Mouse (Mus musculus) MEL (cell line): ENCODE measurements around the gene Vopp1. TPM values are rescaled to one million over a fixed set of nuclear protein-coding genes. Genes with fewer than 3 reads are reported as not detected.

Experiments
- DNase-seq: peaks from one replicate; pipeline ENCODE4 v3.0.0; 2011; ENCODE audit warnings: low read depth, low spot score
- H3K27ac ChIP-seq: 2 replicates; pipeline ENCODE4 v1.5.1; 2012; ENCODE audit warnings: low read depth, mild to moderate bottlenecking, control low read depth, low read length, moderate library complexity; ENCODE audit not compliant: control insufficient read depth
- H3K27me3 ChIP-seq, 2 experiments: fragments of 150-350 bp in 1 of 2; sonication (generic) in 1 of 2; 2 replicates each; pipeline ENCODE4 v1.6.1; 2012; ENCODE audit warnings: low read length in 2 of 2, mild to moderate bottlenecking in 2 of 2, improper control_type of control experiment in 1 of 2, moderate library complexity in 1 of 2; ENCODE audit not compliant: insufficient read depth in 2 of 2, control insufficient read depth in 1 of 2
- H3K36me3 ChIP-seq, 2 experiments: 2 replicates each; pipeline ENCODE4 v1.6.1; 2012 to 2014; ENCODE audit warnings: low read length in 2 of 2, improper control_type of control experiment in 1 of 2, inconsistent platforms in 1 of 2, mild to moderate bottlenecking in 1 of 2; ENCODE audit not compliant: insufficient read depth in 2 of 2, control insufficient read depth in 1 of 2
- H3K4me1 ChIP-seq, 2 experiments: fragments of 150-350 bp in 1 of 2; sonication (generic) in 1 of 2; 2 replicates each; pipeline ENCODE4 v1.6.1; 2012; ENCODE audit warnings: low read length in 2 of 2, improper control_type of control experiment in 1 of 2, mild to moderate bottlenecking in 1 of 2; ENCODE audit not compliant: insufficient read depth in 2 of 2, control insufficient read depth in 1 of 2
- H3K4me3 ChIP-seq, 2 experiments: fragments of 150-350 bp in 1 of 2; sonication (generic) in 1 of 2; 2 replicates each; pipeline ENCODE4 v1.5.1; 2012; ENCODE audit warnings: low read depth in 2 of 2, low read length in 2 of 2, mild to moderate bottlenecking in 2 of 2, moderate library complexity in 2 of 2, control low read depth in 1 of 2, improper control_type of control experiment in 1 of 2; ENCODE audit not compliant: control insufficient read depth in 1 of 2, insufficient read depth in 1 of 2
- H3K79me2 ChIP-seq: 2 replicates; pipeline ENCODE4 v1.6.1; 2012; ENCODE audit warnings: mild to moderate bottlenecking, low read length, moderate library complexity; ENCODE audit not compliant: control insufficient read depth, poor library complexity, insufficient read depth
- H3K9ac ChIP-seq: 2 replicates; pipeline ENCODE4 v1.6.1; 2012; ENCODE audit warnings: low read depth, mild to moderate bottlenecking, control low read depth, low read length, moderate library complexity; ENCODE audit not compliant: control insufficient read depth, poor library complexity, severe bottlenecking
- H3K9me3 ChIP-seq: fragments of 150-350 bp; sonication (generic); replicated peaks from 2 replicates; pipeline ENCODE4 v1.6.1; 2012; ENCODE audit warnings: mild to moderate bottlenecking, low read length, improper control_type of control experiment, moderate library complexity; ENCODE audit not compliant: insufficient read depth
- BHLHE40 ChIP-seq: IDR thresholded peaks from 2 replicates; pipeline ENCODE4 v1.6.1; 2012; ENCODE audit warnings: low read depth, mild to moderate bottlenecking, inconsistent platforms, low read length, improper control_type of control experiment, borderline replicate concordance
- CTCF ChIP-seq, 3 experiments: IDR thresholded peaks in 2 of 3; conservative IDR thresholded peaks in 1 of 3; 2 replicates each; pipeline ENCODE4 v1.5.1; 2011 to 2012; ENCODE audit warnings: low read length in 3 of 3, low read depth in 2 of 3, mild to moderate bottlenecking in 2 of 3, improper control_type of control experiment in 1 of 3, inconsistent platforms in 1 of 3, mixed read lengths in 1 of 3, moderate library complexity in 1 of 3; ENCODE audit not compliant: control insufficient read depth in 1 of 3, insufficient read depth in 1 of 3, poor library complexity in 1 of 3, severe bottlenecking in 1 of 3
- E2F4 ChIP-seq: IDR thresholded peaks from 2 replicates; pipeline ENCODE4 v1.6.1; 2011; ENCODE audit warnings: low read depth, low read length, improper control_type of control experiment, borderline replicate concordance
- EP300 ChIP-seq, 2 experiments: IDR thresholded peaks; 2 replicates each; pipeline ENCODE4 v1.6.1; 2011; ENCODE audit warnings: improper control_type of control experiment in 2 of 2, low read length in 2 of 2, low read depth in 1 of 2, mild to moderate bottlenecking in 1 of 2
- GABPA ChIP-seq: IDR thresholded peaks from 2 replicates; pipeline ENCODE4 v1.6.1; 2012; ENCODE audit warnings: low read depth, mild to moderate bottlenecking, inconsistent platforms, low read length, improper control_type of control experiment, moderate library complexity
- HCFC1 ChIP-seq: IDR thresholded peaks from 2 replicates; pipeline ENCODE4 v1.6.1; 2012; ENCODE audit warnings: low read depth, mild to moderate bottlenecking, inconsistent platforms, low read length, improper control_type of control experiment, moderate library complexity
- JUND ChIP-seq: IDR thresholded peaks from 2 replicates; pipeline ENCODE4 v1.6.1; 2011; ENCODE audit warnings: low read depth, mild to moderate bottlenecking, improper control_type of control experiment, low read length
- KAT2A ChIP-seq: conservative IDR thresholded peaks from 2 replicates; pipeline ENCODE4 v1.6.1; 2012; ENCODE audit warnings: low read depth, low read length, improper control_type of control experiment, inconsistent platforms
- MAFK ChIP-seq: IDR thresholded peaks from 2 replicates; pipeline ENCODE4 v1.6.1; 2011; ENCODE audit warnings: low read depth, mild to moderate bottlenecking, low read length, improper control_type of control experiment, borderline replicate concordance
- MAZ ChIP-seq: IDR thresholded peaks from 2 replicates; pipeline ENCODE4 v1.6.1; 2012; ENCODE audit warnings: low read depth, mild to moderate bottlenecking, inconsistent platforms, low read length, improper control_type of control experiment
- MEF2A ChIP-seq: IDR thresholded peaks from 2 replicates; pipeline ENCODE4 v1.6.1; 2014; ENCODE audit warnings: low read depth, mild to moderate bottlenecking, inconsistent platforms, low read length, improper control_type of control experiment; ENCODE audit not compliant: poor library complexity, insufficient replicate concordance, severe bottlenecking; ENCODE audit errors: extremely low read depth
- MYB ChIP-seq: IDR thresholded peaks from 2 replicates; pipeline ENCODE4 v1.6.1; 2011; ENCODE audit warnings: mild to moderate bottlenecking, low read depth, low read length, improper control_type of control experiment
- MYC ChIP-seq: IDR thresholded peaks from 2 replicates; pipeline ENCODE4 v1.6.1; 2011; ENCODE audit warnings: low read depth, mild to moderate bottlenecking, low read length, improper control_type of control experiment, moderate library complexity
- NRF1 ChIP-seq: IDR thresholded peaks from 2 replicates; pipeline ENCODE4 v1.6.1; 2014; ENCODE audit warnings: low read depth, mild to moderate bottlenecking, inconsistent platforms, low read length, improper control_type of control experiment, moderate library complexity; ENCODE audit not compliant: poor library complexity, insufficient read depth, severe bottlenecking
- POLR2AphosphoS2 ChIP-seq: IDR thresholded peaks from 2 replicates; pipeline ENCODE4 v1.6.1; 2011; ENCODE audit warnings: low read length, improper control_type of control experiment
- RAD21 ChIP-seq: IDR thresholded peaks from 2 replicates; pipeline ENCODE4 v1.6.1; 2011; ENCODE audit warnings: mild to moderate bottlenecking, low read depth, low read length, improper control_type of control experiment
- RCOR1 ChIP-seq: IDR thresholded peaks from 2 replicates; pipeline ENCODE4 v1.6.1; 2012; ENCODE audit warnings: low read depth, mild to moderate bottlenecking, inconsistent platforms, low read length, improper control_type of control experiment
- SIN3A ChIP-seq: IDR thresholded peaks from 2 replicates; pipeline ENCODE4 v1.6.1; 2012; ENCODE audit warnings: low read length, improper control_type of control experiment, inconsistent platforms
- SMC3 ChIP-seq: IDR thresholded peaks from 2 replicates; pipeline ENCODE4 v1.6.1; 2011; ENCODE audit warnings: low read depth, low read length, improper control_type of control experiment
- TAL1 ChIP-seq: IDR thresholded peaks from 2 replicates; pipeline ENCODE4 v1.6.1; 2012; ENCODE audit warnings: mild to moderate bottlenecking, inconsistent platforms, low read length, moderate library complexity, mixed read lengths
- UBTF ChIP-seq: IDR thresholded peaks from 2 replicates; pipeline ENCODE4 v1.6.1; 2012; ENCODE audit warnings: low read depth, mild to moderate bottlenecking, inconsistent platforms, low read length, improper control_type of control experiment, moderate library complexity, borderline replicate concordance; ENCODE audit not compliant: insufficient read depth
- USF1 ChIP-seq: IDR thresholded peaks from 2 replicates; pipeline ENCODE4 v1.6.1; 2014; ENCODE audit warnings: low read depth, mild to moderate bottlenecking, inconsistent platforms, low read length, improper control_type of control experiment, moderate library complexity
- ZKSCAN1 ChIP-seq: IDR thresholded peaks from 2 replicates; pipeline ENCODE4 v1.6.1; 2012; ENCODE audit warnings: low read depth, mild to moderate bottlenecking, inconsistent platforms, low read length, improper control_type of control experiment, moderate library complexity
- ZMIZ1 ChIP-seq: IDR thresholded peaks from 2 replicates; pipeline ENCODE4 v1.6.1; 2012; ENCODE audit warnings: low read depth, mild to moderate bottlenecking, inconsistent platforms, low read length, improper control_type of control experiment, moderate library complexity
- polyA plus RNA-seq, 2 experiments: library from polyadenylated mRNA; stranded (reverse) in 1 of 2; unstranded in 1 of 2; fragments of >175 nt in 1 of 2; fragments of >200 nt in 1 of 2; gene quantifications; 2 replicates each; pipeline versions ENCODE4 v1.2.1 to v1.2.4; 2012; ENCODE audit warnings: low replicate concordance in 2 of 2, low read depth in 1 of 2; ENCODE audit not compliant: insufficient read length in 2 of 2, insufficient read depth in 1 of 2, missing spikeins in 1 of 2
- total RNA-seq: library from RNA; depleted of rRNA; stranded (reverse); fragments of 300-350 nt; gene quantifications from 2 replicates; pipeline ENCODE4 v1.2.3, GENCODE M21; 2012

Gene Vopp1
- total and polyA plus RNA-seq, 3 experiments, result 14.2 to 17.0 TPM; not detected in 1

DNA sequence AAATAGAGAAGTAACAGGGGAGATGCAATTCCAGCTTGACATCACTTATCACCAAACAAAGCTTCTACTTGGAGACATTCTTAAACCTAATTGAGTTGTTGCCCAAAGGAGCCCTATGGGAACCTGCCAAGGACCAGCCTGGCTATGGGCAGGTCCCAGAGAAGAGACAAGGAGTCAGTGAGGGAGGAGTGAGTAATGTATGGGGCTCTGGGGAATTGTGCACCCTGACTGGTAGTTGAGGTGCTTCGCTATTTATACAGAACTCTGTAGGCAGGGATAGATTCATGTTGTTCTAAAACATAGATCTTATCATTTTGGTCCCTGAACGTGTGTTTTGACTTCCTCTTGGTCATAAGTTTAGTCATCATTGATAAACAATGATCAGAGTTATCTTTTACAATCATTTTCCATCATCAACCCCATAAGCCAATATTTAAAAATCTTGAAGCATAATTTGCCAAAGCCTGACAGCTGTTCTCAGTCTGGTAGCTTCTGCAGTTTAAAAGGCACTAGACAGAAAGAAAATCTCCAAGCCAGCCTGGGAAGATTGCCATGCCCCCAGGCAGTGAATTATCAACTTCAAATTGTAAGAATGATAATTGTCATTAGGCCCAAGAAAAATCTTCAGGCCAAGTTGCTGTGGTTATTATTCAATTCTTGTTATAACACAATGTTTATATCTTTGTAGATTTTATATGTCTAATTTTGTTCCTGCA is 14.9 kb upstream of the Vopp1 start:
- H3K9ac ChIP-seq, result no peak overlapping the region
- no peaks in the 10 kb centered on the region for H3K27me3 ChIP-seq
- no peak for TF ChIP-seq JUND
- TF ChIP-seq SIN3A, result no peak
- TF ChIP-seq MAZ, result no peak
- TF ChIP-seq USF1, result no peak
- no peak for TF ChIP-seq SMC3
- TF ChIP-seq KAT2A, result no peak
- TF ChIP-seq BHLHE40, result no peak
- TF ChIP-seq MYB, result no peak
- TF ChIP-seq GABPA, result no peak
- no peak for TF ChIP-seq ZKSCAN1
- no peak for TF ChIP-seq HCFC1
- TF ChIP-seq CTCF (IDR thresholded peaks at IDR 0.05 in 2 of 3, conservative IDR thresholded peaks at IDR 0.05 in 1 of 3; ENCODE audit: control insufficient read depth in 1 of 3, insufficient read depth in 1 of 3, low read depth in 2 of 3, low read length in 3 of 3, poor library complexity in 1 of 3, severe bottlenecking in 1 of 3), result no peak
- no peak for TF ChIP-seq MYC
- no peak for TF ChIP-seq TAL1
- no peak for TF ChIP-seq MEF2A
- no peak for TF ChIP-seq NRF1
- TF ChIP-seq MAFK, result no peak
- TF ChIP-seq EP300 (IDR thresholded peaks at IDR 0.05; ENCODE audit: low read depth in 1 of 2, low read length in 2 of 2), result no peak
- TF ChIP-seq RCOR1, result no peak
- H3K4me3 ChIP-seq, result no peak overlapping the region
- H3K9me3 ChIP-seq, result no peaks in the 10 kb centered on the region
- H3K79me2 ChIP-seq, result no peaks in the 10 kb centered on the region
- no peaks in the 10 kb centered on the region for H3K4me1 ChIP-seq
- no peaks in the 10 kb centered on the region for H3K36me3 ChIP-seq
- no peak for DNase-seq
- no peak overlapping the region for H3K27ac ChIP-seq

DNA sequence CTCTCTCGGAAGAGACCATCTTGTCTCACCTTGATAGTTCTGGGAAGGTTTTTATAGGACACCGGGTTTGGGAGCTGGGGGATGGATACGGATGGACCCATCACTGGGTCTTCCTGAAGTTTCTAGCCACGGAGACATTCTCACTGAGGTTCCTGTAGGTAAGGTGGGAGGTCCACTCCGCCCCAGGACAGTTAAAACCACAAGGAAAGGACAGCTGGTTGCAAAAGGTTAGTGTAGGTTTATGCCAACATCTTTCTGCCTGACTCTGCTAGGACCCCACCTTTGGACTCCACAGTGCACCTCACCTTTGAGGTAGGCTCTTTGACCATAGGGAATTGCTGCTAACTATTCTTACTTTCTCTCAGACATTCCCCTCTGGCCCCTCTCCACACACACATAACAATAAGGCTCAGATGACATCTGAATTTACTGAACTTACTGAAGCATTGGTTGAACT is 328 bp upstream of the Vopp1 start:
- no peaks in the 10 kb centered on the region for H3K27me3 ChIP-seq
- H3K4me1 ChIP-seq, result peaks cover 7 to 10% of the 10 kb centered on the region in 2 experiments
- DNase-seq, result no peak
- H3K9me3 ChIP-seq, result no peaks in the 10 kb centered on the region
- no peak overlapping the region for H3K27ac ChIP-seq
- H3K79me2 ChIP-seq, result peaks cover 6% of the 10 kb centered on the region
- H3K4me3 ChIP-seq, result peak overlapping the region; percentile 87 to 100
- peak overlapping the region; percentile 86 for H3K9ac ChIP-seq
- peaks cover 0 to 14% of the 10 kb centered on the region in 2 experiments; a peak in 2 of 4 replicates for H3K36me3 ChIP-seq
- TF ChIP-seq RCOR1, result no peak
- TF ChIP-seq POLR2AphosphoS2, result no peak
- no peak for TF ChIP-seq TAL1
- no peak for TF ChIP-seq MEF2A
- no peak for TF ChIP-seq RAD21
- TF ChIP-seq UBTF, result no peak
- TF ChIP-seq CTCF (IDR thresholded peaks at IDR 0.05 in 2 of 3, conservative IDR thresholded peaks at IDR 0.05 in 1 of 3; ENCODE audit: control insufficient read depth in 1 of 3, insufficient read depth in 1 of 3, low read depth in 2 of 3, low read length in 3 of 3, poor library complexity in 1 of 3, severe bottlenecking in 1 of 3), result no peak
- no peak for TF ChIP-seq SIN3A
- no peak for TF ChIP-seq ZMIZ1
- no peak for TF ChIP-seq BHLHE40
- no peak for TF ChIP-seq ZKSCAN1
- no peak for TF ChIP-seq SMC3
- TF ChIP-seq HCFC1, result no peak
- no peak for TF ChIP-seq MAFK
- TF ChIP-seq USF1, result no peak
- TF ChIP-seq E2F4, result no peak
- TF ChIP-seq MYC, result no peak
